Mouse (Mus musculus) liver, embryonic 14.5 days (tissue): ENCODE results near the gene Chrm3.

ENCODE experiments used
- CTCF ChIP-seq: IDR thresholded peaks from 2 replicates; pipeline ENCODE4 v1.5.1; 2016; ENCODE audit warnings: antibody characterized with exemption, low read depth, control low read depth
- EP300 ChIP-seq: IDR thresholded peaks from 2 replicates; pipeline ENCODE4 v1.6.1; 2016; ENCODE audit warnings: antibody characterized with exemption, low read depth

DNA sequence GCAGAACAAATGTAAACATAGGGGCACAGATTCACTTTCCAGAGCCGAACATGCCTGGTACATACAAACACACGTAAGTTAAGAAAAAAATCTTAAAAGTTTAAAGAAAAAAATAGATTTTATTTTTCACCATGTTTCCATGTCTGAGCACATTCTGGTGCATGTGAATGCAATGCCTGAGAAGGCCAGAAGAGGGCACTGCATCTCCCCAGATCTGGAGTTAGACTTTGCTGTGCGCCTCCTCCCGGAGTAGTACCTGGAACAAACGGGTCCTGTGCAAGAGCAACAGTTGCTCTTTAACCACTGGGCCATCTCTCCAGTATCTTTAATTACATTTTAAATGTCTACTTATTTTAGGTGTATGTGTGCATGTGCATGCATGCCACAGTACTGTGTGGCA lies 534.4 kb downstream of the Chrm3 start:
- TF ChIP-seq CTCF, result peak; percentile 71
- TF ChIP-seq EP300, result no peak
